Mouse (Mus musculus): ENCODE measurements at regions not wholly inside any gene's neighbourhood (a gene's known extent, or its start where the extent isn't known, plus 50 kb on each side); places are given as distances from the start of the nearest gene placed in this dataset.
"Not testable (repeated sequence)": the region's sequence is repeated elsewhere in the genome, so short reads cannot be mapped to it uniquely, and the experiment has no call there.

- Histone ChIP-seq H3K4me3 (no peak overlapping the region), H3K27me3 (ENCODE audit: low read depth, poor library complexity, severe bottlenecking) (no peaks in the 10 kb centered on the region), H3K27ac (replicated peaks) (no peak overlapping the region), H3K9me3 (replicated peaks) (no peaks in the 10 kb centered on the region), H3K36me3 (no peaks in the 10 kb centered on the region), H3K4me1 (no peaks in the 10 kb centered on the region)
- DNase-seq (ENCODE audit: low spot score): no peak
- 84% methylated on average over 4 of the region's 4 CpGs for WGBS
Observed at GRCm38 (mm10) chr3:79002173-79002848, 284.0 kb downstream of the Rapgef2 start.

- 88% methylated on average over 4 of the region's 4 CpGs for WGBS
- DNase-seq (ENCODE audit: low spot score): no peak
- Histone ChIP-seq H3K27ac (replicated peaks) (no peak overlapping the region), H3K4me1 (no peaks in the 10 kb centered on the region), H3K36me3 (no peaks in the 10 kb centered on the region), H3K27me3 (ENCODE audit: low read depth, poor library complexity, severe bottlenecking) (no peaks in the 10 kb centered on the region), H3K4me3 (no peak overlapping the region), H3K9me3 (replicated peaks) (no peaks in the 10 kb centered on the region)
Observed at GRCm38 (mm10) chr3:79001754-79002153, 284.6 kb downstream of the Rapgef2 start.

- Histone ChIP-seq H3K9me3 (replicated peaks) (no peaks in the 10 kb centered on the region), H3K36me3 (no peaks in the 10 kb centered on the region), H3K27me3 (ENCODE audit: low read depth, poor library complexity, severe bottlenecking) (no peaks in the 10 kb centered on the region), H3K4me3 (no peak overlapping the region), H3K27ac (replicated peaks) (no peak overlapping the region), H3K4me1 (no peaks in the 10 kb centered on the region)
- DNase-seq (ENCODE audit: low spot score): no peak
- 90% methylated on average over 2 of the region's 2 CpGs for WGBS
Observed at GRCm38 (mm10) chr3:79000293-79000692, 286.0 kb downstream of the Rapgef2 start.

GRCm38 (mm10) chr3:78999803-79000202 is 286.5 kb downstream of the Rapgef2 start:
- Histone ChIP-seq H3K9me3 (replicated peaks) (no peaks in the 10 kb centered on the region), H3K4me1 (no peaks in the 10 kb centered on the region), H3K27ac (replicated peaks) (no peak overlapping the region), H3K36me3 (no peaks in the 10 kb centered on the region), H3K27me3 (ENCODE audit: low read depth, poor library complexity, severe bottlenecking) (no peaks in the 10 kb centered on the region), H3K4me3 (no peak overlapping the region)
- WGBS: 80% methylated on average over 3 of the region's 3 CpGs
- DNase-seq (ENCODE audit: low spot score): no peak

- 82% methylated on average over 2 of the region's 2 CpGs for WGBS
- no peak for DNase-seq (ENCODE audit: low spot score)
- no peak overlapping the region for H3K4me3 ChIP-seq
- H3K4me1 ChIP-seq: no peaks in the 10 kb centered on the region
- H3K27ac ChIP-seq (replicated peaks): no peak overlapping the region
- H3K36me3 ChIP-seq: no peaks in the 10 kb centered on the region
- no peaks in the 10 kb centered on the region for H3K9me3 ChIP-seq (replicated peaks)
- no peaks in the 10 kb centered on the region for H3K27me3 ChIP-seq (ENCODE audit: low read depth, poor library complexity, severe bottlenecking)
Observed at GRCm38 (mm10) chr3:78988120-78988519, 298.2 kb downstream of the Rapgef2 start.

GRCm38 (mm10) chr3:78986726-78987125 is 299.6 kb downstream of the Rapgef2 start:
- WGBS: 78% methylated on average over 7 of the region's 7 CpGs
- no peaks in the 10 kb centered on the region for H3K4me1 ChIP-seq

GRCm38 (mm10) chr3:78981057-78981456 is 305.3 kb downstream of the Rapgef2 start:
- 79% methylated on average over 3 of the region's 3 CpGs for WGBS
- no peaks in the 10 kb centered on the region for H3K9me3 ChIP-seq (replicated peaks)
- no peak overlapping the region for H3K4me3 ChIP-seq
- no peak for DNase-seq (ENCODE audit: low spot score)
- no peaks in the 10 kb centered on the region for H3K36me3 ChIP-seq
- no peaks in the 10 kb centered on the region for H3K4me1 ChIP-seq
- no peaks in the 10 kb centered on the region for H3K27me3 ChIP-seq (ENCODE audit: low read depth, poor library complexity, severe bottlenecking)
- no peak overlapping the region for H3K27ac ChIP-seq (replicated peaks)

More at GRCm38 (mm10) chr3:78986726-78987125, 299.6 kb downstream of the Rapgef2 start:
- no peaks in the 10 kb centered on the region for H3K9me3 ChIP-seq (replicated peaks)
- no peak for DNase-seq (ENCODE audit: low spot score)
- H3K27ac ChIP-seq (replicated peaks): no peak overlapping the region
- H3K27me3 ChIP-seq (ENCODE audit: low read depth, poor library complexity, severe bottlenecking): no peaks in the 10 kb centered on the region
- H3K36me3 ChIP-seq: no peaks in the 10 kb centered on the region
- no peak overlapping the region for H3K4me3 ChIP-seq

GRCm38 (mm10) chr3:78978781-78979180 is 307.5 kb downstream of the Rapgef2 start:
- no peaks in the 10 kb centered on the region for H3K4me1 ChIP-seq
- H3K27ac ChIP-seq (replicated peaks): no peak overlapping the region
- H3K27me3 ChIP-seq (ENCODE audit: low read depth, poor library complexity, severe bottlenecking): no peaks in the 10 kb centered on the region

GRCm38 (mm10) chr3:78966683-78967549 is 319.4 kb downstream of the Rapgef2 start:
- H3K4me1 ChIP-seq; H3K36me3 ChIP-seq; H3K9me3 ChIP-seq (replicated peaks): not testable (repeated sequence)
- Histone ChIP-seq H3K4me3 (peak overlapping the region; percentile 57), H3K27ac (replicated peaks) (peak overlapping the region; percentile 85), H3K27me3 (ENCODE audit: low read depth, poor library complexity, severe bottlenecking) (peaks cover 12% of the 10 kb centered on the region)
- 4% methylated on average over 50 of the region's 57 CpGs for WGBS
- peak; percentile 52 for DNase-seq (ENCODE audit: low spot score)

More at GRCm38 (mm10) chr3:78978781-78979180, 307.5 kb downstream of the Rapgef2 start:
- WGBS: 90% methylated on average over 4 of the region's 4 CpGs
- no peak for DNase-seq (ENCODE audit: low spot score)
- Histone ChIP-seq H3K4me3 (no peak overlapping the region), H3K9me3 (replicated peaks) (no peaks in the 10 kb centered on the region), H3K36me3 (no peaks in the 10 kb centered on the region)

GRCm38 (mm10) chr3:78964231-78964858 is 322.0 kb downstream of the Rapgef2 start:
- WGBS: 91% methylated on average over 9 of the region's 9 CpGs
- Histone ChIP-seq H3K4me1 (0 out of 2 replicates have a peak, but pooled peaks cover 5% of the 10 kb centered on the region), H3K27me3 (ENCODE audit: low read depth, poor library complexity, severe bottlenecking) (peaks cover 12% of the 10 kb centered on the region), H3K4me3 (no peak overlapping the region), H3K36me3 (no peaks in the 10 kb centered on the region), H3K9me3 (replicated peaks) (no peaks in the 10 kb centered on the region), H3K27ac (replicated peaks) (no peak overlapping the region)
- no peak for DNase-seq (ENCODE audit: low spot score)

- WGBS: 26% methylated on average over 1 of the region's 1 CpGs
- no peak for DNase-seq (ENCODE audit: low spot score)
Observed at GRCm38 (mm10) chr3:78958781-78959180, 327.5 kb downstream of the Rapgef2 start.

GRCm38 (mm10) chr3:78955364-78955763 is 331.0 kb downstream of the Rapgef2 start:
- 86% methylated on average over 7 of the region's 7 CpGs for WGBS
- no peaks in the 10 kb centered on the region for H3K4me1 ChIP-seq
- H3K27ac ChIP-seq (replicated peaks): no peak overlapping the region
- H3K4me3 ChIP-seq: no peak overlapping the region
- H3K9me3 ChIP-seq (replicated peaks): no peaks in the 10 kb centered on the region
- DNase-seq (ENCODE audit: low spot score): no peak
- H3K36me3 ChIP-seq: no peaks in the 10 kb centered on the region
- no peaks in the 10 kb centered on the region for H3K27me3 ChIP-seq (ENCODE audit: low read depth, poor library complexity, severe bottlenecking)

More at GRCm38 (mm10) chr3:78958781-78959180, 327.5 kb downstream of the Rapgef2 start:
- H3K4me3 ChIP-seq: no peak overlapping the region
- H3K4me1 ChIP-seq: no peaks in the 10 kb centered on the region
- no peaks in the 10 kb centered on the region for H3K9me3 ChIP-seq (replicated peaks)
- H3K27me3 ChIP-seq (ENCODE audit: low read depth, poor library complexity, severe bottlenecking): no peaks in the 10 kb centered on the region
- H3K27ac ChIP-seq (replicated peaks): no peak overlapping the region
- no peaks in the 10 kb centered on the region for H3K36me3 ChIP-seq

GRCm38 (mm10) chr3:78949385-78949784 is 336.9 kb downstream of the Rapgef2 start:
- H3K4me1 ChIP-seq; H3K27me3 ChIP-seq (ENCODE audit: low read depth, poor library complexity, severe bottlenecking); H3K4me3 ChIP-seq; H3K36me3 ChIP-seq; H3K27ac ChIP-seq (replicated peaks); DNase-seq (ENCODE audit: low spot score); H3K9me3 ChIP-seq (replicated peaks): not testable (repeated sequence)
- 78% methylated on average over 6 of the region's 7 CpGs for WGBS

Measured in midbrain, embryonic 10.5 days (tissue).